Mouse (Mus musculus) v-Abl transformed pro-B cells (cell line): ENCODE measurements around the gene Cpa4.

Source experiments
- in situ Hi-C, 2 experiments: fragments of 400-800 bp; cut with MboI; formaldehyde crosslinking; loops; one replicate each; pipeline ENCODE4 v1.15.1; 2025; ENCODE audit not compliant: unreplicated experiment in 2 of 2

Cpa4 gene

DNA sequence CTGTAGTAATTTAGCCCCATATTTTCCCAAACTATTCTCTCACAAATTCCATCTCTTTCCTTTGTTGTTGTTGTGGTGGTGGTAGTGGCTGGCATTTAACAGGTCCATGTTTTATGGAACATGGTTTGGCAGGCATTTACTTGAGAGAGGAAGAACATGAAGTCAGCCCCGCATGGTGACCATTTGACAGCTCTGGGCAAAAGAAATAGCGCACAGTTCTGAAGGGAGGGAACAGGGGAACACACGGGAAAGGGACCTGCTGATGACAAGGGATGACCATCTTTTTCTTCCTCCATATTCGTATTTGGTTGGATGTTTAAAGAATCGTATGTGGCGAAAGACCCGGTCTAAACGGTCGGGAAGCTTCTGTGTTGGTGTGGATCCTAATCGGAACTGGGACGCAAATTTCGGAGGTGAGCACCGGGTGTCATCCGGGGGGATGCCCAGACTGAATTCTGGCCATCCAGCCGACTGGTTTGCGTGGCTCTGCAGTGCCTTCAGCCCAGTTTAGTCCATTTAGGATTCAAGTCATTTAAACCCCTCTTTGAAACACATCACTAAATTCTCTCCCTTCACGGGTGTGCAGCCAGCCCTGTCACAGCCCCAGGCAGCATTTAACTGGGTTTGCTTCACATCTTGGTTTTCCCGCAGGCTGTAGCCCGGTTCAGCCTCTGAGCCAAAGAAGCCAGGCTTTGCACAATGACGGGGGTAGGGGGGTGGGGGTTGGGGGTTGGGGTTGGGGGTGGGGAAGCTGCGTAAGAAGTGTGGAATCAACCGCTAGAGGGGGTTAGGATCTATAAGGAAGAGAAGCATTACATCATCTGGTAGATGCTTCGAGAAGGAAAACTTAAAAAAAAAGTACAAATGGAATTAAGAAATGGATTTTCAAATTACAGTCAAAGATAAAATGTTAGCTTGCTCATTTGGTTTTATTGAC is 16.3 kb upstream of the Cpa4 start:
- in situ Hi-C loops = no loop called here

DNA sequence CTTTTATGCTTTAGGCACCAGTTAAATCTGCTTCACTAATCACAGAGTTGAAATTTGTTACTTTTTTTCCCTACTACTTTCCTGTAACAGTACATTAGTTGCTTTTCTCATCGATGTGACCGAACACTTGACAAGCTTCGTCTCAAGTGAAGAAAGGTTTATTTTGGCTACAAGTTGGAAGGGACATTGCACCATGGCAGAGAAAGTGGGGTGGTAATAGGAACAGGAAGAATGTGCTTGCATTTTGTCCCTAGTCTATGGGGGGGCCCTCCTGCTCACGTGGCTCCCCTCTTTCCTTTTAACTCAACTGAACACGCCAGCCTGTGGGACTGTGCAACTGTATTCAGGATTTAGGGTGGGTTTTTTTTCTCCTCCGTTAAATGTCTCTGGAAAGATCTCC is 15.5 kb upstream of the Cpa4 start:
- in situ Hi-C loops = no loop called here

DNA sequence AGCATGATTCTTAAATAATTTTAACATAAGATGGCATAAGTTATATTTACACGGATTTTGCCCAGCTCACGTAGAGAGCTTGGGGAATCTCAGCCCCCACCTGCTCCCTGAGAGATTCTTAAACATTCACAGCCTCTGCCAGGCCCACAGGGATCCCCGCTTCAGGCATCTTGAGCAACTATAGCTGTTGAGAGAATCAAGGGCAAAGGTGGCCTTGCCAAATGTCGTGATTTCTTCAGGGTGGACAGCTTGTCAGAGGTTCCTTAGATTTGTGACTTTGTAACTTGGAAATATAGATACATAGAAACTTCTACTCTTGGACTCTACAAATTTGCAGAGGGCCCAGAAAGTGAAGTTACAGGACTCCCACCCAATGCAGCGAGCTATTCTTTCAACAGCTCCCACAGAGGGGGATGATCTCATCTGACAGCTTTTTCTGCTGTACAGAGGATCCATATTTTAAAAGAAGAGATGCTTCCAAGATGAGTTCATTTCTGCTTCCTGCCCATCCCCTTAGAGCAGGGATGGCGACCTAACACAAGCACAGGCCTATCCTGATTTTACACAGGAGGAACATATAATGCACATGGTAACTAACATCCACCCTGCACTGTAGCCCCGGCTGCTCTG is 14.7 kb upstream of the Cpa4 start:
- in situ Hi-C loops = no loop called here

DNA sequence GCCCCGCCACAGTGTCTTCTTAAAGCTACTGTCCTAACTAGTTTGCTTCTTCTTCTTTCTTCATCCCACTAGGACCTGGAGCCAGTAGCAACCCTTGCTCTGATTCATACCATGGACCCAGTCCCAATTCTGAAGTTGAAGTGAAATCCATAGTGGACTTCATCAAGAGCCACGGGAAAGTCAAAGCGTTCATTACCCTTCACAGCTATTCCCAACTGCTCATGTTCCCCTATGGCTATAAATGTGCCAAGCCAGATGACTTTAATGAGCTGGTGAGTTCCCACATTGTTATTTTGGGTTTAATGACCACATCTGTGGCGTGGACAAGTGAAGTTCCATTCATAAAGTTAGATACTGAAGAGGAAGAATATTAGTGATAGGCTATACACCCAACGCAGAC is 14.1 kb upstream of the Cpa4 start:
- in situ Hi-C loops = no loop called here

DNA sequence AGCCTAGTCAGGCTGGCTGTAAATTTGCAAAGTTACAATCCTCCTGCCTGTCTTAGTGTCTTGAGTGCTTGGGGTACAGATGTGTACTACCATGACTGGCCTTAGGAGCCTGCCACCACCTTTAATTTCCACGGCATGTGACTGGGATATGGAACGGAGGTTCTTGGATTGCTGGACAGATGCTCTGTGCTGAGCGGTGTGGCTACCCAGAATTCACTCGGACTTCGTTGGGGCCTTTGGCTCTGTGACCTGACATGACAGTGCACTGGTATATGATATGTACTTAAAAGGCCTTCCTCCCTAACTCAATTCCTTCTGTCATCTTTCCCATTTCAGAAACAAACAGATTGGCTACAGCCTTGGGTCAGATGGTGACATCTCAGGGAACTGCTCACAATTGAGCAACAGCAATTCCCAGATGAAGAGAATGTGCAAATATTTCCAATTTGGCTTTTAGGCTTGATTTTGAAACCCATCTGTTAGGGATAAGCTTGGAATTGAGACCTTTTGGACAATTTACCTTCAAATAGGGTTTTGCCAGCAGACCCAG is 13.5 kb upstream of the Cpa4 start:
- in situ Hi-C loops = no loop called here

DNA sequence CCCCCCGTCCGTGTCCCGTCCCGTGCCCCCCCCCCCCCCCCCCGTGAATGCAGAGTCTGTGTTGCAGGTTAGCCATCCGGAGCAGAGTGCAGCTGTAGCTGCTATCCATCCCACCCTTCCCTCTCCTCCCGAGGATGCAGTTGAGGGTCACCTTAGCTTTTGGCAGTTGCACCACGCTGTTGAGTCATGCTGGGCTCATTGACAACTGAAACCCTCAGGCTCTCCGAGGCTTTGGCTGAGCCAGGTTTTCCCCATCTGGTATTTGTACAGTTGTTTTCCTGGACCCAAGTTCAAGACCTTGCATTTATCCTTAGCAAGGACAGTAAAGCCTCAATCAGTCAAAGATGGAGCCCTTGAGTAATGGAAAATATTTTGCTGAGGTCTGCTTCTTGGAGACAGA is 12.1 kb upstream of the Cpa4 start:
- in situ Hi-C loops = no loop called here

DNA sequence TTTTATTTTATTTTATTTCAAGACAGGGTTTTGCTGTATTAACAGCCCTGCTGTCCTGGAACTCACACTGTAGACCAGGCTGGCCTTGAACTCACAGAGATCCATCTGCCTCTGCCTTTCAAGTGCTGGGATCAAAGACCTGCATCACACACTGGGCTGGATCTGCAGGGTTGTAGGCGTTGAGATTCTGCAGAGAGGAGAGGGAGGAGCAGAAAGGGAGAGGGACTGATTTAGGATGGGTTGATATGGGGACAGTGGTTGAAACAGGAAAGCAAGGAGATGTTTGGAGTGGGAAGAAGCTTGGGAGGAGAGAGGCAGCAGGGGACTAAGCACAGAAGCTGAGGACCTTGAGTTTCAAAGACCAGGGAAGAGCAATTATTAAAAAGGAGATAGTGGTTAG is 8.4 kb upstream of the Cpa4 start:
- in situ Hi-C loops = no loop called here

DNA sequence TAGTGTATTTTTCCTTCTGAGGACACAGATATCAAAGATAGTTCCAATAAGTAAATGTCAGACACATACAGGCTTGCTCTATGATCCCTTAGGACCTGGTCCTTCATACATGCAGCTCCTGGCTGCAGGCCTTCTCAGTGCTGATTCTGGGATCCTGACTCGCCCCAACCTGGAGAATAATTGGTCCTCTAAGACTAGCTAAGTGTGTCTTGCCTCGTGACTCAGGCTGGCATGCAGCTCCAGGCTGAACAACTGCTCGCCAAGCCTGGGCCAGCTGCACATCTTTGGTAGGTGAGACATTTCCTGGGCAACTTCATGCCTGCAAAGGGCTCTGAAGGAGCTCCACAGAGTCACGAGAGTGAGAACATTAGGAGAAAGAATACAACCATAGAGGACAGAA is 6.0 kb upstream of the Cpa4 start:
- in situ Hi-C loops = no loop called here

DNA sequence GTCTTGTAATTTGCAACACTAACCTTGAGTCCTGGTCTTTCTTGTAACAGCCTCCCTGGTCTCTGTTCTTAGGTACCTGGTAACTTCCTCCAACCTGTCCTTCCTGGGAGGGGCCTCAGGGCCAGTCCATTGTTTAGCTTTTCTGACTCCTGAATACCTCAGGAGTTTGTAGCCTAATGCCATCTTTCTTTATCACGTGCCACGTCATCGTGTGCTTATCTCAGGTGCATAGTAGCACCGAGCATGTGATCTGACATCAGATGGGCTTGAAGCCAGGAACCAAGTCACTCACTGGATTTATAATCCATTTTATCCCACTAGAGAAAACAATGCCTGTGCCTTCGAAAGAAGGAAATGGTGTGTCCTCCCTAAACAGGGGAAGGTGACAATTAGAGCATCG is 4.6 kb upstream of the Cpa4 start:
- in situ Hi-C loops = no loop called here

DNA sequence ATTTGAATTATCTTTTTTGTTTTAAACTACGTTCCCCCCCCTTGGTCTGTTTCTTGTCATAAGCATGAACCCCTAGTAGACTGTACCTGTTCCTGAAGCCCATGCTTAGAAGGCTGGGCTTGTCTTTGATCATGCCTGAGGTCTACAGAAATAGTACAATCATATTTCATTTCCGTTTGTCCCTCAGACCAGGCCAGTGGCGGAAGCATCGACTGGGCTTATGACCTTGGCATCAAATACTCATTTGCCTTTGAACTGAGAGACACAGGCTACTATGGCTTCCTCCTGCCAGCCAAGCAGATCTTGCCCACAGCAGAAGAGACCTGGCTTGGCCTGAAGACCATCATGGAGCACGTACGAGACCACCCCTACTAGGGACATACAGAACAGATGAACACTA is 4.1 kb upstream of the Cpa4 start:
- in situ Hi-C loops = no loop called here

DNA sequence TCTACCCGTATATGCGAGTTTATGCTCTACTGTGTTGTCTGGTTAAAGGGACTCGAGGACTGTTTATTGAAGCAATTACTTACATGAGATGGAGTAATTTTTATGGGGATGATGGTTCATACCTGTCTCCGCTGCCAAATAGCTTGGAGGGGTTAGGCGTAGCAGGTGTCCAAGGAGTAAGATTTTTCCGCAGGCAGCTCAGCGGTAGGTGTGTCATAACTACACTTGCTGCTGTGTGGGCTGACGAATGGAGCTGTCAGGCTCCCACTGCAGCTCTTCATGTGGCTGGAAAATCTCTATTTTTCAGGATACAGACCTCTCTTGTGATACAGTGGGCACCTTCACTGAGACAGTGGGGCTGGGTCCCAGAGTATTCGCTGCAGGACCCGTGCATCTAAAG is 1.2 kb downstream of the Cpa4 start:
- in situ Hi-C loops = no loop called here

DNA sequence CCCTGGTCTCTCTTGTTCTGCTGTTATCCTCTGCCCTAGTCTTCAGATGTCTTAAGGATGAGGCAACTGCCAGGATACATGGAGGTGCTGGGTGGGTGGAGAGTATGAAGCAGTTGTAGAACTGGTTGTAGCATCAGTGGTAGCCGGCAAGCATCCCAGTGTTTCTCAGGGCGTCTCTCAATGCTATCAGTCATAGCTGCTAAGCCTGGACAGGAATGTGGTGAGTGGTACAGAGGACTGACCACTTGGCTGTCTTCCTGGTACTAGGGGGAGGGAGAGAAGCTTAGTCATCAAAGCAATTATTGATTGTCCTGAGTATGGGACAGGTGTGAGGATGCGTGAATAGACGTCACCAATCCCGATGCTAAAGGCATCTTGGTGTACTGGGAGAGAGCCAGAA is 1.8 kb downstream of the Cpa4 start:
- in situ Hi-C loops = no loop called here

DNA sequence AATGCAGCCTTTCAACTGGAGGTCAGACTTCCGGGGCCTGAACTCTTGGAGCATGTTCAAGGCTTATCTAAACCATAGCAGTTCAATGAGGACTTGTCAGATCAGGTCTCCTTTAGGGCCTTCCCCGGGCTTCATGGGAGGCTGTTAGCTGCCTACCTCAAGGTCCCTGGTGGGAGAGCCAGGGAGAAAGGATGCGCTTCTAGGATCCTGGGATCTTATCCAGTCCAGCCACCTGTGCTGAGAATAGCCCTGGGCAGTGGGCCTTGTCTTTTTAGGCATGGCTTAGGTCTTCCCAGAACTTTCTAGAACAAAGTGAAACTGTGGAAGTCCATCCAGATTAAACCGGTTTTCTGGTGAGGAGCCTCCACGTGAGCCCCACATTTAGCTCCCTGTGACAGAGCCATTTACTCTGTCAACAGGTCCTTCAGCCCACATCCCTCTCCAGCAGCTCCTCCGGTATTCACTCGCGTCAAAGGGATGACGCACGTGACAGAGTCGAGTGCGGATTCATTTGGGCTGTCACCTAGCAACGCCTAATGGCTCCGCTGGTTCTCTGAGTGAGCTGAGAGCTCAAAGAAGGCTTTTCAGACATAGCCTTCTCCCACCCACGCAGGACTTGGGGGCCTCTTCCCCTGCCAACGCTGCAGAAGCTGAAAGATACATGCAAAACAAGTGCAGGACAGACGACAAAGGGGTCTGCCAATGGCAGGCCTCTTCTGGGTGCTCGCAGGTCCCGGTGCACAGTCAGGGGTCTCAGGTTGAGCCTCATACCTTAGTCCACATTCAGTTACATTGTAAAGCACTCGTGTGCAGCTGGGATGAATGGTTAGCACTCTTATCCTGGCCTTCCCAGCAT is 4.5 kb downstream of the Cpa4 start:
- in situ Hi-C loops = no loop called here

DNA sequence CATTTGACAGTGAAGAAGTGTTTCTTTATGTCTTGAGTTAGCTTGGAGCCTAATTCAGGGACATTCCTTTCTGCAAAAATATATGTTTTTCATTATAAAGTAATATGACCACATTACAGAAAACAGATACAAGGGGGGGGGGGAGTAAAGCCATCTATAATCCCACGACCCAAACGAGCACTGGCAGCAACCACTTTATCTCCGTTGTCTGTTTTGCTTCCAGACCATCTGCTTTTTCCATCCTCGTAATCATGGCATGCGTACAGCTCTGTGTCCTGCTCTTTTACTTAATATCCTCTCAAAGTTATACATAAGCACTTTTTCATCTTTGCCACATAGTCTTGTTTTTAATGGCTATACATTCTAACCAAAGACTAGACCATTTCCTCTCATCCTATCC is 5.2 kb downstream of the Cpa4 start:
- in situ Hi-C loops = no loop called here

DNA sequence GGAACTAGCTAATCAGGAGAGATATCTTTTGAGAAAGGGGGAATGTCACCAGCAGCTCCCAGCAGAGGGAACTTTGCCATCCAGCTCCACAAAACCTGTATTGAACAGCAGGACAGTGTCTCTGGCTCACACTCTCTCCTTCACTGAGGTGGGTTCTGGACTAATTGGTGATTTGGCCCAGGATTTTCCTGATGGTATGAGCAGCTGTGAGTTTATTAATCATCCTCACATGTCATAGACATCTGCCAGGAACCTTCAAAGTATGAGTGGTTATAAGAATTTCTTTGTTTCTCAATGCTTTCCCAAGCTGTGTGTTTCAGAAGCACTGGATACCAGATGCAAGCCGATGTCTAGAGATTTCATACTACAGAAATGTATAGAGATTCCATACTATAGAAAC is 6.8 kb downstream of the Cpa4 start:
- in situ Hi-C loops = no loop called here

DNA sequence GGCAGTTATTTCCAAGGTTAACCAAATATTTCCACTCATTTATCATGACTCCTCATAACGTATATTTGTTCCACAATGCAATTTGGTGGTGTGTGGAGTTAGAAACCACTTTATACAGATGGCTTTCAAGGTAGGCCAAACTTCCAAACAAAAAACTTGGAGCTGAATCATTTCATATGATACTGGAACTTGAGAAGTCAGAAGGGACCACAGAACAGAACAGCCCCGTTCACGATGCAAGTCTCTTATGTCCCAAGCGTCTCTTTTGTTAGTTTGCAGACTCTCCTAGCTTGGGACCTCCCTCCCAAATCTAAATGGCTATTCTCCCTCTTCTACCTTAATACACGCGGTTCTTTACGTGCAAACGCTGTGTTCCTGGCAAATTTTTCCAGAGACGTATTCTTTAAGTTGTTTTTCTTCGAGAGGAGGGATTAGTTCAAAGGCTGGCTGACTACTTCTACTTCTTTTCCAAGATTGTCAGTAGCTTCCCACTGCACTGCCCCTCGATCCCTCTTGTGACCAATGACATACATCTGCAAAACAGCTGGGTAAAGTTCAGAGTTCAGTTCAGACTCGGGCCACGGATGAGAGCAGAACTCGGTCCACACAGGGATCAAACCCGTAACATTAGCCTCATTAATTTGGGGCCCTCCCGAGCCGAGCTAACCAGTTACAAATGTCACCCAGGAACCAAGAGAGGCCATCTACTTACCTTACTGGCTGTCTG is 8.5 kb downstream of the Cpa4 start:
- in situ Hi-C loops = no loop called here

DNA sequence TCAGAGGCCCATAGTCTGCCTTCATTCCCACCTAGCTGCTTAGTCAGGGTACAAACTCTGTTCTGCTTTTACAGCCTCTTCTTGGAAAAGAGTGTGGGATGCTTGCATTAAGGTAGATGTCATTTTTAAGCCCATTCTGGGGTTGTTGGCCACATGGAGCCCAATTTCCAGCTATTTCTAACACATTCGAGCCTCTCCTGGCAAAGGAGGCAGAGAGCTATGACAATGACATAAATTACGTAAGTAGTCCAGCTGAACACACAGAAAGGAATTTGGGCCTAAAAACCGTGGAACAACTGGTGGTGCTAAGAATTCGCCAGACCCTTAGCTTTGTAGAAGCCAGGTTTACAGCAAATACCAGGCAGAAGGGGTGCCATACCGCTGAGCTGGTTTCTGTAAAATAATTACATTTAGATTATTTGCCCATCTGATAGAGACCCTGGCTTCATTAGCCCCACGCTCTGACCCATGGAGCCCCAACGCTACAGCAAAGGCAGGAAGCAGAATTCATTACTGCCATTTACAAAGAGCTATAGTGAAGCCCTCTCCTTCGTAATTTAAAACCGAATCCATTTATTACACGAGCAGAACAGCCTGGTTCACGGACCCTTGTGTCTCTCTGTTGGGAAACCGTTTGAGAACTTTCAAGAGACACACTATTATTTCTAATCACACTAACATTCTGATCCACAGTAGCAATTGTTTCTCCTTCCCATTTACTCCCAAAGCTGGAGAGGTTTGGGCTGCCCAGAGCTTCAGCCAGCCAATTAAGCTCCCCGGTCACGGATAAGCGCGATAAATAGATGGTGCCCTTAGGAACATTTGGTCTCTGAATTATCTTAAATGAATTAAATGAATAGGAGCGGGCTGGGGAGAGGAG is 12.0 kb downstream of the Cpa4 start:
- in situ Hi-C loops = no loop called here

DNA sequence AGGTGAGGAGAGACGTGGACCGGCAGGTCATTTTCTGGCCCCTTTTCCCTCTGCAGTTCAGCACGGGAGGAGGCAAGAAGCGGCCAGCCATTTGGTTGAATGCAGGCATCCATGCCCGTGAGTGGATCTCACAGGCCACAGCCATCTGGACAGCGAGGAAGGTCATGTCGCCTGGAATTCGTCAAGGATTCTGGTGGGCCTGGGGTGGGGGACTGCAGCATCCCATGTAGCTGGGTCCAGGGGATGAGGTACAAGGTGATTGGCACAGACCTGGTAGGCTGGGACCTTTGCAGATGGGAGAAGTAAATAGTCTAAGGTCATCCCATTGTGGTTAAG is 12.6 kb downstream of the Cpa4 start:
- in situ Hi-C loops = no loop called here

DNA sequence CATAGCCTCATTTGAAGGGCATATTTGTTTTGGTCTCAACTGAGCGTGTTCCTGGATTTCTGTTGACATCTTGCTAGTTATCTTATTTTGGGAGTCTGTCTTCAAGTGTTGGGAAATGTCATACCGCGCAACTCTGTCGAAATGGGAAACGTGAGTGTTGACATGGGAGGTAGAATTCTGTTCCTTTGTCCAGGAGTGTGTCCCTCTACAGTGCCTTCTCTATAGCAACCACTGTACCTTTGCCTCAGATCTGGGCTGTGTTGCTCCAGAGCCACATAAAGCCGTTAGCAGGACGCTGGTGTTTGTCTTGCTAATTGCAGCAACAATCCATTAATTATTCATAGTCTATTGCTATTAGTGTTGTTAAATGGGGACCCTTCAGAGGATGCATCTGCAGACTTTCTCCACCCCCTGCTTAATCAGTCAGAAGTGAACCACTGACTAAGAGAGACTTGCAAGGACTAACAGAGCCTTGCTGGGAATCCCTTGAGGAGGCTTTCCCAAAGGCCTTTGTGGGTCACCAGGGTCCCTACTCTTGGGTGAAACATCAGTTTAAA is 18.8 kb downstream of the Cpa4 start:
- in situ Hi-C loops = no loop called here
